Mouse (Mus musculus) testis, adult 2 months (tissue): ENCODE results near the gene Rexo5.

Experiments
- CTCF ChIP-seq: fragments of 200-500 bp; IDR thresholded peaks from 2 replicates; pipeline ENCODE4 v1.5.1; 2012; ENCODE audit warnings: low read depth, mild to moderate bottlenecking, inconsistent platforms, low read length, moderate library complexity; ENCODE audit not compliant: control insufficient read depth, insufficient read depth, insufficient replicate concordance
- POLR2A ChIP-seq: fragments of 200-500 bp; IDR thresholded peaks from 2 replicates; pipeline ENCODE4 v1.6.1; 2012; ENCODE audit warnings: low read depth, mild to moderate bottlenecking, inconsistent platforms, low read length, moderate library complexity; ENCODE audit not compliant: control insufficient read depth

GRCm38 (mm10) chr7:119873050-119873449, 79.2 kb downstream of the Rexo5 start:
- TF ChIP-seq POLR2A (no peak), CTCF (no peak)
